Mouse (Mus musculus) heart, embryonic 13.5 days (tissue): Measurements from ENCODE around the gene Mecr. TPM values are rescaled to one million over a fixed set of nuclear protein-coding genes. Genes with fewer than 3 reads are reported as not detected.
"Not testable (repeated sequence)": the region's sequence is repeated elsewhere in the genome, so short reads cannot be mapped to it uniquely, and the experiment has no call there.

Experiments used
- ATAC-seq: fragments of 200-750 bp; cut with Nextera tagmentation; 2 replicates; pipeline ENCODE4 v1.8.0; 2017; ENCODE audit warnings: moderate TSS enrichment; ENCODE audit not compliant: insufficient number of reproducible peaks, low FRiP score, low TSS enrichment; ENCODE audit errors: extremely low read depth
- H3K27ac ChIP-seq: fragments of 300-500 bp; sonication (generic); replicated peaks from 2 replicates; pipeline ENCODE4 v1.5.1; 2015; ENCODE audit warnings: moderate library complexity, mild to moderate bottlenecking, inconsistent platforms
- H3K27me3 ChIP-seq: fragments of 300-500 bp; sonication (generic); replicated peaks from 2 replicates; pipeline ENCODE4 v1.6.1; 2015; ENCODE audit warnings: mild to moderate bottlenecking, inconsistent platforms
- H3K36me3 ChIP-seq: fragments of 300-500 bp; sonication (generic); 2 replicates; pipeline ENCODE4 v1.6.1; 2015; ENCODE audit warnings: mild to moderate bottlenecking, inconsistent platforms
- H3K4me1 ChIP-seq: fragments of 300-500 bp; sonication (generic); 2 replicates; pipeline ENCODE4 v1.6.1; 2015; ENCODE audit warnings: inconsistent platforms
- H3K4me2 ChIP-seq: fragments of 300-500 bp; sonication (generic); 2 replicates; pipeline ENCODE4 v1.6.1; 2015; ENCODE audit warnings: inconsistent platforms, mild to moderate bottlenecking, moderate library complexity
- H3K4me3 ChIP-seq: fragments of 300-500 bp; sonication (generic); 2 replicates; pipeline ENCODE4 v1.5.1; 2015; ENCODE audit warnings: moderate library complexity, mild to moderate bottlenecking, inconsistent platforms
- H3K9ac ChIP-seq: fragments of 300-500 bp; sonication (generic); 2 replicates; pipeline ENCODE4 v1.6.1; 2015; ENCODE audit warnings: inconsistent platforms, mild to moderate bottlenecking, moderate library complexity
- H3K9me3 ChIP-seq: fragments of 300-500 bp; sonication (generic); 2 replicates; pipeline ENCODE4 v1.6.1; 2016; ENCODE audit warnings: inconsistent platforms
- WGBS: fragments of 180-500 bp; shearing (Covaris S2); methylation state at CpG from one replicate; pipeline ENCODE4 v1.1.7; 2015; ENCODE audit warnings: mixed read lengths; 5-methylcytosine and 5-hydroxymethylcytosine counted together
- polyA plus RNA-seq: library from polyadenylated mRNA; unstranded; fragments of >200 nt; fragmentation: Nextera tagmentation; extraction: Ambion mirVana; gene quantifications from 2 replicates; pipeline ENCODE4 v1.2.1, GENCODE M21; 2015

The Mecr gene
- polyA plus RNA-seq: 39.2 and 42.0 TPM in 2 replicates

DNA sequence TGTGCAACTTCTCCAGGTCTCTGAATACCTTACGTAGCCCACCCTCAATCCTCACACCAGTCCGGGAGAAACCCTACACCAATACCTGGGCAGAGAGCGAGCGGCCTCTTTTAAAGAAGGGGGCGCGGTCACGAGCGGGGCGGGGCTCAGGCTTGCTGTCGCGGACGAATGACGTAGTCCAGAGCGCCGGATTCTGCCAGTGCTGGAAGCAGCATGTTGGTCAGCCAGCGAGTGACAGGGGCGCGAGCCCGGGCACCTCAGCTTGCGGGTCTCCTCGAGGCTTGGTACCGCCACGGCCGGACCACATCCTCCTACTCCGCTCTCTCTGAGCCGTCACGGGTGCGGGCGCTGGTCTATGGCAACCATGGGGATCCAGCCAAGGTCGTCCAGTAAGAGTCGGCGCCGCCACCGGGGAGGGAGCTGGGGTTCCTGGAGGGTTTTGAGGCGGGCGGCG is at the start of gene Mecr:
TSS of gene Mecr (plus strand) at position 181 of the 454 bp plus-strand sequence.
- H3K4me2 ChIP-seq: peak within 1 kb of the TSS; percentile 93
- peaks cover 21% of the 10 kb centered on the region for H3K4me1 ChIP-seq
- peaks cover 38% of the 10 kb centered on the region for H3K27me3 ChIP-seq
- no peak within 1 kb of the TSS for H3K27ac ChIP-seq
- peak within 1 kb of the TSS; percentile 89 for H3K9ac ChIP-seq
- under 1% methylated on average over 37 of the region's 37 CpGs for WGBS
- no peaks in the 10 kb centered on the region for H3K9me3 ChIP-seq
- peak; percentile 69 for ATAC-seq
- 0 out of 2 replicates have a peak, but pooled peaks cover 2% of the 10 kb centered on the region for H3K36me3 ChIP-seq
- peak within 1 kb of the TSS; percentile 84 for H3K4me3 ChIP-seq

DNA sequence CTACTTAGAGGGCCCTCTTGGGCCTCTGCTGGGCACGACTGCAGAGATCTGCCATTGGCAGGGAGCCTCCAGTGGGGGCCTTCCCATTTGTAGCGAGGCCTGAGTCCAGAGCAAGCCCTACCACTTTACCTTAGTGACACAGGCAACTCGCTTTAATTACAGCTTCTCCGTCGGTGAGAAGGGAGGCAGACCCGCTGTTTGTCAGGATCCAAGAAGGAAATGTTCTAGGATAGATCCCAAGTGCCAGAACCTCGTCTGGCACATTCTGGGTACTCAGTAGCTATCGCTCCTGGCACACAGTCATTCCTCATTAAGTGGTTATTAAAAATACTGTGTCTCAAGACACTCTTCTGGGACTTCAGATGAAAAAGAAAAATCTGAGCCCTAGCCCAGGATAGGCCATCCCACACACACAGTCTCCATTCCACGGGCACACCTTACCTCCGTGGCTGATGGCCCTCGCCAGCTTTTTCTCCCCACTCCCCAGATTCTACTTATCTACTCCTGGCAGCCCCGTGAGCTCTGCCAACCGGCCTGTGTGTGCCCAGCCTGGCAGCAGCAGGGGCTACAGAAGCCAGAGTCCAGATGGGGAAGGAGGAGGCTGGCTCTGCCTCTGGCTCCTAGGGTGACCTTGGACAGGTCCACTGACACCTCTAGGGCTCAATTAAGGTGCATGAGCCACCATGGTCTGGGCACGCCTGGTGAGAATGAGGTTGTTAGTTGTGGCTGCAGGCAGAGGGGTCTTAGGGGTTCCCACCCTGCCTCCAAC is 46.8 kb upstream of the Mecr start:
- peaks cover 30% of the 10 kb centered on the region for H3K27me3 ChIP-seq
- no peak overlapping the region for H3K4me3 ChIP-seq
- no peaks in the 10 kb centered on the region for H3K36me3 ChIP-seq
- no peaks in the 10 kb centered on the region for H3K4me1 ChIP-seq
- no peak for ATAC-seq
- H3K9ac ChIP-seq: no peak overlapping the region
- no peaks in the 10 kb centered on the region for H3K9me3 ChIP-seq
- H3K27ac ChIP-seq: no peak overlapping the region
- H3K4me2 ChIP-seq: no peak overlapping the region
- WGBS: 60% methylated on average over 14 of the region's 14 CpGs

DNA sequence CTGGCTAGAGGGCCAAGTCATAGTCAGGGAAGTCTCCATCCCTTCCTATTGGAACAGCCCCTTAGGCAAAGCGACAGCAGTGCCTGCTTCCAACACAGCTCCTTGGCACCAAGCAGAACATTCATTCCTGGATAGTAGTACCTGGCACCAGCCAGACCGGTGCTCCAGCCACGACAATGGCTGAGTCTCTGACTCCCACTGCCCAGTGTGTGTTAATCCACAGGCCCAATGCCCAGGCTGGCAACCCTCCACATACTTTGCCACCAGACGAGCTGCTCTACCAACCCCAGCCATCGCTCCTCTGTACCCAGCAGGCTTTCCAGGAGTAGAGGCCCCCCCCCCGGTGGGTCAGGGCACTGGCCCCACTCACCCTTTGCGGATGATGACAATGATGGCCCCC is 45.8 kb upstream of the Mecr start:
- Histone ChIP-seq H3K9me3 (no peaks in the 10 kb centered on the region), H3K4me3 (no peak overlapping the region), H3K4me1 (no peaks in the 10 kb centered on the region), H3K27me3 (peaks cover 30% of the 10 kb centered on the region), H3K27ac (no peak overlapping the region), H3K4me2 (no peak overlapping the region), H3K36me3 (no peaks in the 10 kb centered on the region), H3K9ac (no peak overlapping the region)
- 77% methylated on average over 7 of the region's 7 CpGs for WGBS
- ATAC-seq: no peak

DNA sequence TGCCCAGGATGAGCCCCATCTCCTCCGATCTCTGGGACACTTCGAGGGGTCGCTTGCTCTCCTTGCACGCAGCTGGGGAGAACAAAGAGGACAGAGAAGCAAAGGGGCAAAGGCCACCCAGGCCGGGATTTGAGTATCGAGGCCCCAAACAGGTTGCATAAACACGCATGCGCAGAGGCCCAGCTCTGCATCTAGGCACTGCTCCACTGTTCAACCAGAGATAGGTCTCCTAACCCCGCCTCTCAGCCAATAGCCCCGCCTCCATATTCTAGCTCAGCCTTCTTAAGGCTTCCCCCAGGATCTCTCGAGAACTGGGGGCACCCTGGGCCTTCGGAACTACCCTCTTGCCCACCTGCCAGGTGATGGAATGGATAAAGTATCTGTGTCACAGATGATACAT is 45.4 kb upstream of the Mecr start:
- 70% methylated on average over 12 of the region's 12 CpGs for WGBS

DNA sequence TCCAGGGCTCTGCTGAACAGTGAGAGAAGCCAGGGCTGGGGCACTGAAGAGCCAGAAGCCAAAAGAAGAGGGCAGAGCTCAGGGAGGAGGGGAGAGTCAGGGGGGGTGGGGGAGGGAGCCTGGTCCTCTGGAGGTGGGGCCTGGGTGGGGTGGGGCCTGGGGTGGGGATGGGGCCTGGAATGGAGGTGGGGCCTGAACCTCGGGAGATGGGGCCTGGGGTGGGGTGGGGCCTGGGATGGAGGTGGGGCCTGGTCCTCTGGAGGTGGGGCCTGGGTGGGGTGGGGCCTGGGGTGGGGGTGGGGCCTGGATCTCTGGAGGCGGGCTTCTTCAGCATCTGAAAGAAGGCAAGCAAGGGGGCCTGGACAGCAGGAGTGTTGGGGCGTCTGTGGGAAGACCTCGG is 44.3 kb upstream of the Mecr start:
- Histone ChIP-seq H3K36me3 (no peaks in the 10 kb centered on the region), H3K9ac (no peak overlapping the region), H3K27ac (no peak overlapping the region), H3K4me2 (no peak overlapping the region), H3K27me3 (peaks cover 25% of the 10 kb centered on the region), H3K4me3 (no peak overlapping the region), H3K9me3 (no peaks in the 10 kb centered on the region), H3K4me1 (no peaks in the 10 kb centered on the region)
- WGBS: 13% methylated on average over 3 of the region's 4 CpGs
- no peak for ATAC-seq

More for the DNA sequence above, 45.4 kb upstream of the Mecr start:
- H3K9ac ChIP-seq: no peak overlapping the region
- H3K4me1 ChIP-seq: no peaks in the 10 kb centered on the region
- no peak overlapping the region for H3K27ac ChIP-seq
- ATAC-seq: no peak
- H3K4me2 ChIP-seq: no peak overlapping the region
- no peaks in the 10 kb centered on the region for H3K9me3 ChIP-seq
- H3K4me3 ChIP-seq: no peak overlapping the region
- H3K27me3 ChIP-seq: peaks cover 30% of the 10 kb centered on the region
- H3K36me3 ChIP-seq: no peaks in the 10 kb centered on the region

DNA sequence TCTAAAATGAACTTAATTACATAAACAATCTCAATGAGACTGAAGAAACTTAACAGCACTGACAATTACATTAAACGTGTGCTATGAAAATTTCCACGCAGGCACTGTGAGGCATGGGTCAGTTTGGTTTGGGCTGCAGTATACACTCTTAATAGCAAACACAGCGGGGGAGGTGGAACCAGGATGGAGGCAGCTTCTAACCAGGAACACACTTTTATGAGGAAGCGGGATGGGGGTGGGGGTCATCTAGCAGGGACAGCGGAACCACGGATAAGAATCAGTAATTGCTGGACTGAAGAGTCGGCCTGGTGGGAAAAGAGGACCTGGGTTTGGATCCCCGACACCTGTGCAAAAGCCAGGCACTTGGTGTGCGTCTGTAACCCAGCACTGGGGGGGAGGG is 39.4 kb upstream of the Mecr start:
- no peak overlapping the region for H3K27ac ChIP-seq
- H3K27me3 ChIP-seq: no peaks in the 10 kb centered on the region
- no peaks in the 10 kb centered on the region for H3K9me3 ChIP-seq
- no peak for ATAC-seq
- no peak overlapping the region for H3K9ac ChIP-seq
- WGBS: 77% methylated on average over 9 of the region's 9 CpGs
- H3K36me3 ChIP-seq: no peaks in the 10 kb centered on the region
- H3K4me3 ChIP-seq: no peak overlapping the region
- H3K4me1 ChIP-seq: no peaks in the 10 kb centered on the region
- no peak overlapping the region for H3K4me2 ChIP-seq

DNA sequence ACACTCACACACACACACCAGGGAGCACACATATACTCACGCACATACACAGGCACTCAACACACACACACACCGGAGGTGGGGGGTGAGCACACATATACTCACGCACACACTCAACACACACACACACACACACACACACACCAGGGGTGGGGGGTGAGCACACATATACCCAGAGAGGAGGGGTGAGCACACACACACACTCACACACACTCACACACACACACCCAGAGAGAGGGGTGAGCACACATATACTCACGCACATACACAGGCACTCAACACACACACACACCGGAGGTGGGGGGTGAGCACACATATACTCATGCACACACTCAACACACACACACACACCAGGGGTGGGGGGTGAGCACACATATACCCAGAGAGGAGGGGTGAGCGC is 38.5 kb upstream of the Mecr start:
- 96% methylated on average over 3 of the region's 6 CpGs for WGBS
- H3K4me1 ChIP-seq, H3K4me3 ChIP-seq, H3K27ac ChIP-seq, H3K36me3 ChIP-seq, H3K9me3 ChIP-seq, H3K27me3 ChIP-seq, H3K9ac ChIP-seq, H3K4me2 ChIP-seq: not testable (repeated sequence)
- ATAC-seq: peak; percentile 70

DNA sequence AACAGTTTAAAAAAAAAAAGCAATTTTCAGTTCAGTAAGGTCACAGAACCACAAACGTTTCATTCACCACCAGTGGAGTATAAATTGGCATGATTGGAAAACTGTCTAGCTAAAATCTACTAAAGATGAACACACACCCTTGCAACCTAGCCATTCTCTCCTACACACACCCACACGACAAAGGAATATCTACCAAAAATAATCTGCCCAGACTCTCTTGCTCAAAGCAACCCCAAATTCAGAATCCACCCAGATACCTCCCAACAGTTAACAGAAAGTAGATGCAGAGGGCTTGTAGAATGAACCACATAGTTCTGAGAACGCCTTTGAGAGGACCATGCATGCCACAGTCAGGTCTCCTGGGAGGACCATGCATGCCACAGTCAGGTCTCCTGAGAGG is 38.0 kb upstream of the Mecr start:
- no peaks in the 10 kb centered on the region for H3K4me1 ChIP-seq
- H3K27ac ChIP-seq: no peak overlapping the region
- no peak for ATAC-seq
- no peaks in the 10 kb centered on the region for H3K27me3 ChIP-seq
- WGBS: 61% methylated on average over 3 of the region's 3 CpGs
- no peak overlapping the region for H3K9ac ChIP-seq
- no peaks in the 10 kb centered on the region for H3K36me3 ChIP-seq
- no peak overlapping the region for H3K4me2 ChIP-seq
- no peaks in the 10 kb centered on the region for H3K9me3 ChIP-seq
- no peak overlapping the region for H3K4me3 ChIP-seq

DNA sequence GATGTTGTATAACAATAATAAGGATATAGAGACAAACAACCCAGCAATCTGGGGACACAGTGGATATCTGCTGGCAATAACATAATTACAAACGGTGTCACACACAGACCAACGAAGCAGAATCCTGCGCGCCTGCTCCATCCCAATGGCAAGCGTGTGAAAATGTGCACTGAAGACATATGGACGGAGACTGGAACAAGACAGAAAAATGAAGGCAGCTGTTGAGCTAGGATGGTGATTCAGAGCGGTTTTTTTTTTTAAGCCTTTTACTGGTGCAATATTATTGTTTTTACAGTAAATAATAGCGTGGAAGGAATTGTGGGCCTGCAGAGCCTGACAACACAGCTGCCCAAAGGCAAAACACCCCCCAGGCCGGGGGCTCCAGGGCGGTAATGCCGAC is 30.8 kb upstream of the Mecr start:
- no peaks in the 10 kb centered on the region for H3K27me3 ChIP-seq
- H3K27ac ChIP-seq: no peak overlapping the region
- no peak overlapping the region for H3K4me2 ChIP-seq
- no peaks in the 10 kb centered on the region for H3K9me3 ChIP-seq
- no peak overlapping the region for H3K4me3 ChIP-seq
- no peaks in the 10 kb centered on the region for H3K4me1 ChIP-seq
- ATAC-seq: no peak
- no peaks in the 10 kb centered on the region for H3K36me3 ChIP-seq
- whole genome bisulfite sequencing: 79% methylated on average over 11 of the region's 11 CpGs
- no peak overlapping the region for H3K9ac ChIP-seq

DNA sequence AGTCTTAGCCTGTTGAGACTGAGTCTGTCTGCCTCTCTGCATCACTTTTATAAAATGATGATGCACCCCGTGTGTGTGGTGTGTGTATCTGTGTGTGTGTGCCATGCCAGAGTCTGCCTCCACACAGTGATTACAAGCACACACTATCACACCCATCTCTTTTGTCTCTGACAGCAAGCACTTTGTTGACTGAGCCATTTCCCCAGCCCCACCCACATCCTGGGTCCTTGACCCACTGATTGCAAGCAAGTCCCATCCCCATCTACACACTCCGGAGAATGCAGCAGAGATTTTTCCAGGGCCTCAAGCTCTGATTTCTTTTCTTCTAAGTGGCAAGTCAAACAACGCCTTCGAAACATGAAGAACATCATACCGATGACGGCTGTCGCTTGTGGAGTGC is 29.5 kb upstream of the Mecr start:
- no peaks in the 10 kb centered on the region for H3K36me3 ChIP-seq
- ATAC-seq: no peak
- no peaks in the 10 kb centered on the region for H3K9me3 ChIP-seq
- H3K4me2 ChIP-seq: no peak overlapping the region
- no peak overlapping the region for H3K27ac ChIP-seq
- H3K4me1 ChIP-seq: no peaks in the 10 kb centered on the region
- H3K9ac ChIP-seq: no peak overlapping the region
- no peak overlapping the region for H3K4me3 ChIP-seq
- 75% methylated on average over 7 of the region's 7 CpGs for WGBS
- peaks cover 3% of the 10 kb centered on the region for H3K27me3 ChIP-seq

DNA sequence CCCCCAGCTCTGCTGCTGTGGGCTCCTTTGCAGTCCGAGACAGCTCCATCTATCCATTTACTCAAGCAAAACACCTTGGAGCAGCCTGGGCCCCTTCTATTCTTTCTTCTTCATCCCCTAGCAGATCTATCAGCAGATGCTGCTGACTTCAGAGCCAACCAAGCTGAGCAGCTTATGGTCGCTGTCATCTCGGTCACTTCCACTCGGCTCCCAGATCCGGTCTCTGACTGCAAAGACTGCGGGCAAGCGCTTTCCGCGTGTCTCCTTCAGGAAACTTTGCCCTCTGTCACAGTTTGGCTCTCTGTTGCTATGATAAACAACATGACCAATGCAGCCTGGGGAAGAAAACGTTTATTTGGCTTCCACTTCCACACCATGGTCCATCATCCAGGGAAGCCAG is 28.4 kb upstream of the Mecr start:
- Histone ChIP-seq H3K4me2 (no peak overlapping the region), H3K27me3 (peaks cover 14% of the 10 kb centered on the region), H3K9ac (no peak overlapping the region), H3K36me3 (no peaks in the 10 kb centered on the region), H3K9me3 (no peaks in the 10 kb centered on the region), H3K27ac (no peak overlapping the region), H3K4me3 (no peak overlapping the region), H3K4me1 (no peaks in the 10 kb centered on the region)
- no peak for ATAC-seq
- WGBS: 71% methylated on average over 10 of the region's 10 CpGs

DNA sequence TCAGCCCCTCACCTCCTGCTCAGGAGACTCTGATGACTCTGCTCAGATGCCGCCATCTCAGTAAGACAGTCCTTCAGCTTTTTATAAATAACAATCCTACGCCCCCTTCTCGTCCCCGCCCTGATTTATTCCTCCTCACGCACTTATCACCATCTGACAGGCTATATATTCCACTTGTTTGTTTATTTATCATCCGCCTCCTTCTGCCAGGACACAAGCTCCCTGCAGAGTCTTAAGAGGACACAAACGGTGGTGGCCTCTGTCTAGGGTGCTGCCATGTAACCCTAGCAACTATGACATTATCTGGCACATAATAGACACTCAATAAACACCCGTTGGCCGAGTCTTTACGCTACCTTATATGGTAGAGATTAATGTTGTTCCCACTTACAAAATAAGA is 27.5 kb upstream of the Mecr start:
- WGBS: 62% methylated on average over 10 of the region's 10 CpGs
- no peaks in the 10 kb centered on the region for H3K9me3 ChIP-seq

More for the DNA sequence above, 27.5 kb upstream of the Mecr start:
- peaks cover 23% of the 10 kb centered on the region for H3K27me3 ChIP-seq
- no peak overlapping the region for H3K4me3 ChIP-seq
- no peak overlapping the region for H3K27ac ChIP-seq
- no peak for ATAC-seq
- H3K9ac ChIP-seq: no peak overlapping the region
- H3K36me3 ChIP-seq: no peaks in the 10 kb centered on the region
- H3K4me1 ChIP-seq: no peaks in the 10 kb centered on the region
- no peak overlapping the region for H3K4me2 ChIP-seq
